Mouse (Mus musculus) midbrain, embryonic 10.5 days (tissue): ENCODE data around the gene Mamdc2. TPM values are rescaled to one million over a fixed set of nuclear protein-coding genes. Genes with fewer than 3 reads are reported as not detected.

Source experiments
- DNase-seq: peaks from one replicate; pipeline ENCODE4 v3.0.0-alpha.2; 2017; ENCODE audit warnings: low spot score
- H3K27ac ChIP-seq: fragments of 300-500 bp; sonication (generic); replicated peaks from 2 replicates; pipeline ENCODE4 v1.5.1; 2016; ENCODE audit warnings: mild to moderate bottlenecking
- H3K27me3 ChIP-seq: fragments of 300-500 bp; sonication (generic); 2 replicates; pipeline ENCODE4 v1.6.1; 2016; ENCODE audit warnings: low read depth, mild to moderate bottlenecking; ENCODE audit not compliant: poor library complexity, severe bottlenecking
- H3K36me3 ChIP-seq: fragments of 300-500 bp; sonication (generic); 2 replicates; pipeline ENCODE4 v1.6.1; 2016; ENCODE audit warnings: mild to moderate bottlenecking, moderate library complexity
- H3K4me1 ChIP-seq: fragments of 300-500 bp; sonication (generic); 2 replicates; pipeline ENCODE4 v1.6.1; 2016
- H3K4me3 ChIP-seq: fragments of 300-500 bp; sonication (generic); 2 replicates; pipeline ENCODE4 v1.5.1; 2016; ENCODE audit warnings: mild to moderate bottlenecking, moderate library complexity
- H3K9me3 ChIP-seq: fragments of 300-500 bp; sonication (generic); replicated peaks from 2 replicates; pipeline ENCODE4 v1.6.1; 2016; ENCODE audit warnings: mild to moderate bottlenecking
- WGBS: fragments of 180-500 bp; shearing (Covaris S2); methylation state at CpG from one replicate; pipeline ENCODE4 v1.1.7; 2016; 5-methylcytosine and 5-hydroxymethylcytosine counted together
- polyA plus RNA-seq: library from polyadenylated mRNA; unstranded; fragments of >200 nt; fragmentation: Nextera tagmentation; extraction: Ambion mirVana; gene quantifications from 2 replicates; pipeline ENCODE4 v1.2.1, GENCODE M21; 2016

Gene Mamdc2
- polyA plus RNA-seq, 1 experiment from 2014 or later, result 1.0 TPM

DNA sequence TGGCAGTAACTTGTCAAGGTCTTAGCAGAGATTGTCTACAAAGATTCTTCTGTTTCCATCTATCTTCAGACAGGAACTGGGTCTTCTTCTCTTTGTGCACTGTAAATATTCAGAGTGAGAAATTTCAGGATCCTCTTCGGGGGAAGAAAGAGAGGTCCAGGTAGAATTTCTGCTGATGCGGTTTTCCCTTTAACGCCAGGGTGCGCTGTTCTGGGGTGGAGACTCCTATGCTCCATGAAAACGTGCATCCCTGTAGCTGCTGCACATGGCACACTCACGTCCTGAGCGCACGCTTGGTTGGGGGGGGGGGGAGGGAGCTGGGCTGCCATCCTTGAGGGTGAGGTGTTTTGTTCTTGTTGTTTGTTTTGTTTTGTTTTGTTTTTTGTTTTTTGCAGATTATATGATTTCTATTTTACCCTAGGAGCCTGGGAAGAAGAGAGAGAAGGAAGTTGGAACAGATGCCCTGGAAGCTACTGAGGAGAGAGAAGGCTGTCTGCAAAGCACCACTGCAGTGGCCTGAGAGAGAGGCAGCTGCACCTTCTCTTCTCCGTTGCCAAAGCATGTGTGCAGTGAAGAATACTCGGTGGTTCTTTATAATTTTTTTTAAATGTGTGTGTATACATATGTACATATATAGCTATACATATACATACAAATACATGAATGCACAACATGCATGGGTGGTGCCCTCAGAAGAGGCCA is 30.8 kb upstream of the Mamdc2 start:
- Histone ChIP-seq H3K4me1 (no peaks in the 10 kb centered on the region; the same call in 1 of the 2 replicates), H3K36me3 (no peaks in the 10 kb centered on the region), H3K27ac (no peak overlapping the region), H3K9me3 (no peaks in the 10 kb centered on the region), H3K4me3 (no peak overlapping the region), H3K27me3 (no peaks in the 10 kb centered on the region)
- WGBS, result 14% methylated on average over 10 of the region's 10 CpGs
- peak; percentile 47 for DNase-seq

DNA sequence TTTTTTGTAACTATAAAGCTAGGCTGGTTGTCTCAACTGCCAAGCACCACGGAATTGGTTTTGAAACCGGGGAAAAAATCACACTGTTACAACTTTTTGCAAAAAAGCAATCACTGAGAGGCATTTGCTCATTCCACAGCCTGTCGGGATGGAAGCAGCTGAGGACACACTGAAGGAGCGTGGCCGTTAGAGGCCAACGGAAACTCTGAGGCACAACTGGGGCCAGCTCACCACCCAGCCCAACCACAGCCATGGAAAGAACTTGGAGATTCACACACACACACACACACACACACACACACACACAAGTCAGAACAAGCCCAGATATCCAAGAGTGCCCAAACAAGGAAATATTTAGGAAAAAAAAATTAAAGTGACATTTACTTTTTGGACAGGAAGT is 29.6 kb upstream of the Mamdc2 start:
- H3K9me3 ChIP-seq, result no peaks in the 10 kb centered on the region
- DNase-seq, result no peak
- H3K36me3 ChIP-seq, result no peaks in the 10 kb centered on the region
- no peak overlapping the region for H3K4me3 ChIP-seq
- H3K27me3 ChIP-seq, result no peaks in the 10 kb centered on the region
- H3K4me1 ChIP-seq, result no peaks in the 10 kb centered on the region; the same call in 1 of the 2 replicates
- WGBS, result 83% methylated on average over 6 of the region's 6 CpGs
- no peak overlapping the region for H3K27ac ChIP-seq

DNA sequence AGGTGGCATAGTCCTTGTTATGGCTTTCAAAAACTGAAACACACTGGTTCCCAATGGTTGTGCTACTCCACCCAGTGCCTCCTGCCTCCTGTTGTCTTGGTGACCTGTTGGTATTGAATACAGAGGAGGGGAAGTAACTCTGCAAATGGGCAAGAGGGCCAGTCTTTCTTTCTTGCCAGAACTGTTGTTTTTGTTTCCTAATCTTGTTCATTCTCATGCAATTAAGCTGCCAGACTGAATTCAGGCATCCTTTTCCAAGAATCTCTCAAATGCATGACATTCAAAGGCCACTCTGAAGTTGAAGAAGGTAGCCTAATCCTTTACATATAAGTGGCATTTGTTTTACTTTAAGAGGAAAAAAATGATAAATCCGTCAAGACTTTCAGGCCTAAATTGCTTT is 19.6 kb upstream of the Mamdc2 start:
- Histone ChIP-seq H3K4me1 (peaks cover 20% of the 10 kb centered on the region), H3K27ac (no peak overlapping the region), H3K36me3 (no peaks in the 10 kb centered on the region), H3K4me3 (no peak overlapping the region), H3K9me3 (no peaks in the 10 kb centered on the region), H3K27me3 (peaks cover 20% of the 10 kb centered on the region; the same call in 1 of the 2 replicates)
- 13% methylated on average over 1 of the region's 1 CpGs for WGBS
- DNase-seq, result no peak

DNA sequence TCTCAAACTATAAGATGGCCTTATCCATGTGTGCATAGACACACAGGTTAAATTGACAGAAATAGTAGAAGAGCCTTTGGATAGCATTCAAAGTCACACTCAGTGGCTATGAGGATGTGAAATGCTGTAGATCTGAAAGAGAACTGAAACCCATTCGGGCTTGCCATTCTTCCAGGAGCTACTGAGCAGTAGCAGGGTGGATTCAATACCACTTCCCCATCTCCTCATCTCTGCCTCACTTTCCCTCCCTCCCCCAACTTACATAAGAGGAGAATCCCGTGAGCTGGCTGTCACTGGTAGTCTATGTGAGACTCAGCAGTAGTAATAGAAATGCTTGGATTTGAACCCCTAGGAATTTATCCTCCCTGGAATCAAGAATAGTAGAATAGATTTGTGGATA is 18.8 kb upstream of the Mamdc2 start:
- DNase-seq, result no peak
- no peak overlapping the region for H3K4me3 ChIP-seq
- H3K27me3 ChIP-seq, result peaks cover 20% of the 10 kb centered on the region; the same call in 1 of the 2 replicates
- WGBS, result 61% methylated on average over 2 of the region's 2 CpGs
- H3K4me1 ChIP-seq, result peaks cover 20% of the 10 kb centered on the region
- no peak overlapping the region for H3K27ac ChIP-seq
- no peaks in the 10 kb centered on the region for H3K36me3 ChIP-seq
- H3K9me3 ChIP-seq, result no peaks in the 10 kb centered on the region

DNA sequence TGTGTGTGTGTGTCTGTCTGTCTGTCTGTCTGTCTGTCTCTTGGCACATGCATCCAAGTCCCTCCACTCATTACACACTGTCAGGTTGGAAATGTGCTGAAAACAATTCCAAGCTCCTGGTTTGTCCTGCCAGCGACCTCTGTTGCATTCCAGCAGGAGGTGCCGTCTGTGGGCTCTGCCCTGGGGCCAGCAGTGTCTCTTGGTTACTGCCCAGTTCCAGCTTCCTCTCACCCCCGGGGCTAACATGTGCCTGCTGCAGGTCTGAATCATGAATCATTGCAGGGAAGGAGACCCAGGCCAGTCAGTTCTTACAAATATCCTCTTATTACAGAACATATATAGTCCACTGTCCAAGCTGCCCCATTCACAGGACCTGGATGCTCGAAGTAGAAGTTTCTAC is 9.2 kb upstream of the Mamdc2 start:
- Histone ChIP-seq H3K4me1 (no peaks in the 10 kb centered on the region), H3K9me3 (no peaks in the 10 kb centered on the region), H3K36me3 (no peaks in the 10 kb centered on the region), H3K27me3 (0 out of 2 replicates have a peak, but pooled peaks cover 6% of the 10 kb centered on the region), H3K4me3 (no peak overlapping the region), H3K27ac (no peak overlapping the region)
- WGBS, result 52% methylated on average over 4 of the region's 4 CpGs
- DNase-seq, result no peak

DNA sequence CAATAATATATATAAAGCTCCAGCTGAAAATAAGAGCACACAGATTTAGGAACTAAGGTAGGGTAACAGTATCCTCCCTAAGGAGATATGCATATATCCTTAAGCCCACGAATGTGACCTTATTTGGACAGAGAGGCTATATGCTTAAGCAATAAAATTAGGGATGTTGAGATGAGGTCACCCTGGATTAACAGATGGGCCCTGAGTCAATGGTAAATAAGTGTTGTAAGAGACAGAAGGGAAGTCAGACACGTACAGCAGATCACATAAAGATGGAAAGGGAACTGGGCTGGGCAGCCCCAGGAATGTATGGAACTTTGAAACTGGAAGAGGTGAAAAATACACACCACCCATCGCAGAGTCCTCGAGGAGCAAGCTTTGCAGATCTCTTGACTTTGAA is 3.1 kb upstream of the Mamdc2 start:
- DNase-seq, result no peak
- Histone ChIP-seq H3K9me3 (no peaks in the 10 kb centered on the region), H3K4me3 (no peak overlapping the region), H3K27ac (no peak overlapping the region), H3K27me3 (peaks cover 30% of the 10 kb centered on the region), H3K4me1 (peaks cover 24% of the 10 kb centered on the region), H3K36me3 (no peaks in the 10 kb centered on the region)
- WGBS, result 86% methylated on average over 4 of the region's 4 CpGs

DNA sequence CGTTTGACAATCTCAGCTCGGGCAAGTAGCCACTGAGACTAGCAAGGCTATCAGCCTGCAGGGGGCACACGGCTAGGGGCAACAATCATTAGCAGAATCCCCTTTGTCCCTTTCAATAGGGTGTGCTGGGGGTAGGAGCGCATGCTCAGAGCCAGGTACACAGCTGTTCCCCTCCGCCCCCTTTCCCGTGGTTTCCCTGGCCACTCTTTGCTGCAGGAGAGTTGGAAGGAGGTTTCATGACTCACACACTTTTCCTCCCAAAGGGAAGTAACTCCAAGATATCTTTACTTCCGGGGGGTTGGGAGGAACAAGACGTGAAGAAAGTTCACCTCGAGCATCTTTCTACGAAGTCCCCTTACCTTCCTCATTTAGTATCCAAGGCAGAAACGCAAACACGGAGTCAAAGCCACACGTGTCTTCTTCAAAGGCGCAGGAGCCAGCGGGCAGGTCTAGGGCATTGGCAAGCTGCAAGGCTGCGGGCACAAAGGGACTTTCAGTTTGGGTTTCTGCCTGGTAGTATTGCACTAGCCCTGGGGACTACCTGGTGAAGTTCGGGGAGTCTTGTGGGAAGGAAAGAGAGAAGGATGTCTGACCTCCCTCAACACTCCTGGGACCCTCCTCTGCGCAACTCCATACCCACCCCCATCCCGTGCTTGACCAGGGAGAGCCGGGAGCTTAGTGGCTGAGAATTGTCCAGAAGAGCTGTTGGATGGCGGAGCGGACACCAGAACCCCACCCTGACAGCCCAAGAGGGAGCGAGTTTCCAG is 838 bp downstream of the Mamdc2 start:
- WGBS, result under 1% methylated on average over 23 of the region's 23 CpGs
- Histone ChIP-seq H3K27me3 (peaks cover 36% of the 10 kb centered on the region), H3K27ac (peak overlapping the region; percentile 72)

DNA sequence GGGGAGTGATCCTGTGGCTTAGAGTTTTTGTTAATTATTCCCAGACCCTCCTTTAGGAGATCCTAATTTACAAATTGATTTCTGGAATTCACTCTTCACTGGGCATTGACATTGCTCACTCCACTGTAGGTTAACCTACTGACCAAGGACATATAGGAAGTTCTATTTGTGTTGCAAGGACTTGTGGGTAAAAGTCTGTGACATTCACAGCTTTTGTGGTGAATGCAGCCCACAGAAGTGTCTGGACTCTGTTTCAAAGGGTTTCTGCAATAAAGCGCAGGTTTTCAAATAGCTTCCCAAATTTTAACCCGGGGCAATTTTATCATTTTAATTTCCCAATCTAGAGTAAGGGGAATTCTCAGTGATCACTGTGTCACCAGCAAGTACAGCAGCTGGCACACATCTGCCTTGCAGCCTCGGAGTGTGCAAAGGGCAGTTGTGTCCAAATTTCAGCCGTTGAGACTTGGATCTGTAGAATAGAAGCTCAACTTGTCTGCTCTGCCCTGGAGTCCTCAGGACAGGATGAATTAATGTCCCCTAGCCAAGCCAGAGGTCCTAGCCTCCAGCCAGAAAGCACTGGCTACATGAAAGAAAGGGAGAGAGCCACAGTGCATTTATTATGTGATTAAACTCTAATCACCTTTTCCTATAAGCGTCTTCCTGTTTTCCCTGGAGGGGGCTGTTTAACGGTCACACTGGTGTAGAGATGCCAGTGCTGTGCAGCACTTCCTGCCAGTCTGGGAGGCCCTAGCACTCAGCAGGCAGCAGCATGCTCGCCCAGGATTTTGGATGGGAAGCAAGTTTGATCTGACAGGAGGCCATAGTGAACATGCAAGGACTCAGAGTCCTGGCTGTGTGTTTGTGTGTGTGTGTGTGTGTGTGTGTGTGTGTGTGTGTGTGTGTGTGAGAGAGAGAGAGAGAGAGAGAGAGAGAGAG is 3.1 kb downstream of the Mamdc2 start:
- 67% methylated on average over 7 of the region's 7 CpGs for WGBS

More for the DNA sequence above, 838 bp downstream of the Mamdc2 start:
- DNase-seq, result peak; percentile 59
- Histone ChIP-seq H3K9me3 (no peaks in the 10 kb centered on the region), H3K36me3 (no peaks in the 10 kb centered on the region), H3K4me3 (peak overlapping the region; percentile 63), H3K4me1 (peaks cover 24% of the 10 kb centered on the region)

DNA sequence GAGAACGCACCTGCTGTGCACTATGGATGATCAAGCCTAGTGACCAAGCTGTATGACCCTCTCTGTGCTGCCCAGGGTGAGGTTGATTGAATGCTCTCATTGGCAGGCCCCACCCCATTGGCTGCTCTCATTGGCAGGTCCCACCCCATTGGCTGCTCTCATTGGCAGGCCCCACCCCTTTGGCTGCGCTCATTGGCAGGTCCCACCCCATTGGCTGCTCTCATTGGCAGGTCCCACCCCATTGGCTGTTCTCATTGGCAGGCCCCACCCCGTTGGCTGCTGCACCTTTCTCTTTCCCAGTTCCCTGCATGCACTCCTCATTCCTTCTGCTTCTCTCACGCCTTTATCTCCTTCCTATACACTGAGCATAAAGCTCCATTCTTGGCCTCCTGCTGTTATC is 12.5 kb downstream of the Mamdc2 start:
- Histone ChIP-seq H3K36me3 (no peaks in the 10 kb centered on the region), H3K27ac (no peak overlapping the region), H3K9me3 (no peaks in the 10 kb centered on the region), H3K4me3 (no peak overlapping the region), H3K27me3 (no peaks in the 10 kb centered on the region), H3K4me1 (no peaks in the 10 kb centered on the region)
- DNase-seq, result no peak
- 81% methylated on average over 4 of the region's 4 CpGs for WGBS

More for the DNA sequence above, 3.1 kb downstream of the Mamdc2 start:
- Histone ChIP-seq H3K9me3 (no peaks in the 10 kb centered on the region), H3K27me3 (peaks cover 33% of the 10 kb centered on the region), H3K4me3 (no peak overlapping the region), H3K4me1 (peaks cover 24% of the 10 kb centered on the region), H3K36me3 (no peaks in the 10 kb centered on the region), H3K27ac (no peak overlapping the region)
- DNase-seq, result no peak

DNA sequence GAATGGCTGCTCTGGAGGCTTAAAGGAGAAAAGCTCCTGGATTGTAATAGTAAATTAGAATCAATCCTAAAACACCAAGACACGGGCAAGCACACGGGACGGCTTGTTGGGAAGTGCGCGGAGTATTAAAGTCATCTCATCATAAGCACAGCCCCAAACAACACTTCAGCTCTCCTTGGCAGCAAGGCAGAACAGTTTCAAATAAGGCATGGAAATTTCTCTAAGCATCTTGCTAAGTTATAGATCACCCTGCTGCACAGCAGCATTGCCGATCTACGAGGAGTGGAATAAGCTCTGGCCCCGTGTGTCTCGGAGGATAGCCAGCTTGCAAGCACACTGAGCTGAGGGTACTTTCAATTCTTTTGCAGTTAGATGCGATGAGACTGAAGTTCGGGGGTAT is 13.8 kb downstream of the Mamdc2 start:
- Histone ChIP-seq H3K4me3 (no peak overlapping the region), H3K27me3 (no peaks in the 10 kb centered on the region), H3K4me1 (no peaks in the 10 kb centered on the region), H3K9me3 (no peaks in the 10 kb centered on the region), H3K36me3 (no peaks in the 10 kb centered on the region), H3K27ac (no peak overlapping the region)
- WGBS, result 90% methylated on average over 11 of the region's 11 CpGs
- no peak for DNase-seq

DNA sequence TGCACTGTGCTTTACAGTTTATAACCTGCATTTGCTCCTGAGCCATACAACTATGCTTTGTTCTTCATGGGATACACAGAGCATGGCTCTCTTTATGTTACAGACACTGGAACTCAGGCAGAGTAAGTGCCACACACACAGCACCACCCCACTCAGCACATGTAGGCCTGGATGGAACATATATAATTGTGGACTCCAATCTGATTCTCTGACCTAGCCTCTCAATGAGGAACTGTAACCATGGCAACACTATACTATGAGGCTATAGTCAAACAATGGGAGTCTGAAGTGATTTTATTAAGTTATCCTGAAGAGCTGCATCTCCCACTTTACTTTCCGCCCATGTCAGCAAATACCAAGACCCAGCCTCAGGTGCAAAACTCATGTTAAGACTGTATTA is 30.6 kb downstream of the Mamdc2 start:
- WGBS, result 73% methylated on average over 1 of the region's 1 CpGs
- Histone ChIP-seq H3K27me3 (no peaks in the 10 kb centered on the region), H3K9me3 (no peaks in the 10 kb centered on the region), H3K4me3 (no peak overlapping the region), H3K36me3 (no peaks in the 10 kb centered on the region), H3K4me1 (peaks cover 4% of the 10 kb centered on the region), H3K27ac (no peak overlapping the region)
- no peak for DNase-seq

DNA sequence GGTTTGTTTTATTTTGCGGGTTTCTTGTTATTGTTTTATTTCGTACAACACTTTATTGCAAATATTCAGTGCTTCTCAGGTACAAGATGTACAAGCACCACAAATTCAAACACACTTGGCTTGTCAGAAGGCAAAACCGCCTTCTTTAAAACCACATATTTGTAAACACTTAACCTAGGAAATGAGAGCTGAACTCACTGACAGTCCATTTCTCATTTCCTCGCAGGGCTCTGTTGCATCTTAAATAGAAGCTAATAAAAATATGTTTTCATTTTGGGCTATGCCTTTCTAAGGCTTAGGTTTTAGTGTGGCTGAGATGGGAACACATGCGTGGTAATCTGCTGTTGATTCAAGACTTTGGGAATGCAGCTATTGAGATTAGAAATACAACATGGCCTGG is 37.4 kb downstream of the Mamdc2 start:
- 93% methylated on average over 5 of the region's 5 CpGs for WGBS
- no peaks in the 10 kb centered on the region for H3K4me1 ChIP-seq

More for the DNA sequence above, 37.4 kb downstream of the Mamdc2 start:
- no peak overlapping the region for H3K4me3 ChIP-seq
- H3K27ac ChIP-seq, result no peak overlapping the region
- no peaks in the 10 kb centered on the region for H3K9me3 ChIP-seq
- no peak for DNase-seq
- H3K36me3 ChIP-seq, result no peaks in the 10 kb centered on the region
- H3K27me3 ChIP-seq, result no peaks in the 10 kb centered on the region
